In genomic region chr16:90164942-90165341, GRCm38 (mm10) we compare ENCODE assay signal across 17 mouse cellular contexts. TPM values are rescaled to one million over a fixed set of nuclear protein-coding genes. Genes with fewer than 3 reads are reported as not detected.
DNase-seq lines count a peak whose midpoint lies in the region; ATAC-seq and TF ChIP-seq lines count a peak whose summit lies in the region.
"Had no signal": no experiment of that assay in that cellular context is flagged by ENCODE, and none has a peak within 500 bp of the region (broad histone marks: within the 10 kb centered on the region; RNA-seq: fewer than 3 reads in every experiment).

No protein-coding gene starts in this region.

- no peaks in the 10 kb centered on the region for H3K27me3 ChIP-seq in ES-Bruce4 (ENCODE audit: control insufficient read depth, insufficient read depth, low read length, poor library complexity, severe bottlenecking)
- H3K27me3 ChIP-seq: hindbrain, embryonic 12.5 days; hindbrain, embryonic 15.5 days had no signal

- TF ChIP-seq EP300 in ES-Bruce4 (IDR thresholded peaks at IDR 0.05; ENCODE audit: insufficient read depth, low read depth, low read length) = no peak

- ATAC-seq in granulocyte monocyte progenitor cell, adult 5-6 weeks (replicated peaks; ENCODE audit: poor library complexity, severe bottlenecking) = peak; percentile 31; the same call in 1 of the 2 replicates
- ATAC-seq in activated CD4-positive, CD25-positive, alpha-beta regulatory T cell, adult 4 months = no peak
- ATAC-seq: forebrain, embryonic 14.5 days; forebrain, postnatal 0 days; intestine, postnatal 0 days had no signal

- no peak overlapping the region for H3K4me3 ChIP-seq in ES-Bruce4 (ENCODE audit: low read depth, low read length)
- H3K4me3 ChIP-seq: hindbrain, embryonic 12.5 days; hindbrain, embryonic 15.5 days had no signal

- no peak for TF ChIP-seq CTCF in ES-Bruce4 (IDR thresholded peaks at IDR 0.05; ENCODE audit: low read depth, low read length)

- H3K36me3 ChIP-seq in ES-Bruce4 (ENCODE audit: control insufficient read depth, insufficient read depth, low read length, poor library complexity, severe bottlenecking) = no peaks in the 10 kb centered on the region
- H3K36me3 ChIP-seq: hindbrain, embryonic 12.5 days; hindbrain, embryonic 15.5 days had no signal

- DNase-seq in brain, adult 2 months (ENCODE audit: low read depth, low spot score) = peak; percentile 38
- DNase-seq in frontal cortex, postnatal 14 days (ENCODE audit: low spot score in 2 of 2) = no peak
- DNase-seq in spleen, postnatal 36 days (ENCODE audit: low spot score in 2 of 2) = no peak
- DNase-seq: B cell, adult 2 months; cerebellum, adult 18-20 months; cerebellum, adult 9-10 months; cerebellum, postnatal 14 days; forebrain, postnatal 0 days; gastrocnemius, postnatal 25 days; heart, adult 11 months had no signal

- no peaks in the 10 kb centered on the region for H3K9me3 ChIP-seq in ES-Bruce4 (replicated peaks; ENCODE audit: control insufficient read depth, insufficient read depth, low read length, poor library complexity, severe bottlenecking)
- H3K9me3 ChIP-seq: hindbrain, embryonic 12.5 days; hindbrain, embryonic 15.5 days had no signal

- H3K27ac ChIP-seq in ES-Bruce4 (ENCODE audit: insufficient read depth, low read length) = peak overlapping the region; percentile 23; the same call in 1 of the 2 replicates
- H3K27ac ChIP-seq: hindbrain, embryonic 12.5 days; hindbrain, embryonic 15.5 days had no signal

- no peak for TF ChIP-seq POLR2A in ES-Bruce4 (IDR thresholded peaks at IDR 0.05; ENCODE audit: insufficient read depth, low read length)

- no peak overlapping the region for H3K9ac ChIP-seq in ES-Bruce4 (ENCODE audit: low read depth, poor library complexity, severe bottlenecking)
- H3K9ac ChIP-seq: forebrain, postnatal 0 days; hindbrain, embryonic 12.5 days; hindbrain, embryonic 15.5 days had no signal

- H3K4me1 ChIP-seq in ES-Bruce4 (ENCODE audit: control insufficient read depth, insufficient read depth, low read length) = peaks cover 13% of the 10 kb centered on the region
- H3K4me1 ChIP-seq: hindbrain, embryonic 15.5 days had no signal

RNA-seq across cellular contexts. Expression of gene Tiam1, which starts 21.4 kb away (rescaled TPM):
- polyA plus RNA-seq in ES-Bruce4 (2011; ENCODE audit: insufficient read depth, insufficient read length, low read depth, missing spikeins) = 22.4 and 24.4 TPM in 2 replicates
- total RNA-seq in granulocyte monocyte progenitor cell, adult 5-6 weeks (2014; fragmentation: Nextera tagmentation) = 66.1 and 76.1 TPM in 2 replicates
- total RNA-seq in granulocyte monocyte progenitor cell, adult 5-6 weeks (2017) = 65.8 and 68.6 TPM in 2 replicates
- polyA plus RNA-seq in activated CD4-positive, CD25-positive, alpha-beta regulatory T cell, adult 4 months (2017; shearing (Covaris generic)) = 10 to 100 TPM; 49.7 to 53.9 TPM

RNA-seq across cellular contexts. Expression of gene Sod1, which starts 55.6 kb away (rescaled TPM):
- 797 and 822 TPM in 2 replicates for polyA plus RNA-seq in ES-Bruce4 (2011; ENCODE audit: insufficient read depth, insufficient read length, low read depth, missing spikeins)
- total RNA-seq in granulocyte monocyte progenitor cell, adult 5-6 weeks (2014; fragmentation: Nextera tagmentation) = 616 and 651 TPM in 2 replicates
- total RNA-seq in granulocyte monocyte progenitor cell, adult 5-6 weeks (2017) = 639 and 762 TPM in 2 replicates
- polyA plus RNA-seq in activated CD4-positive, CD25-positive, alpha-beta regulatory T cell, adult 4 months (2017; shearing (Covaris generic)) = 1,000 to 10,000 TPM; 1,344 to 1,485 TPM
